Mouse (Mus musculus): ENCODE data around the gene Kras.
A peak's percentile ranks its signal among the peaks of the same experiment; 100 is the strongest.

The Kras gene

GRCm38 (mm10) chr6:145193038-145193437 is 57.0 kb downstream of the Kras start:
- no peak for DNase-seq (ENCODE audit: low spot score in 2 of 2)

DNA sequence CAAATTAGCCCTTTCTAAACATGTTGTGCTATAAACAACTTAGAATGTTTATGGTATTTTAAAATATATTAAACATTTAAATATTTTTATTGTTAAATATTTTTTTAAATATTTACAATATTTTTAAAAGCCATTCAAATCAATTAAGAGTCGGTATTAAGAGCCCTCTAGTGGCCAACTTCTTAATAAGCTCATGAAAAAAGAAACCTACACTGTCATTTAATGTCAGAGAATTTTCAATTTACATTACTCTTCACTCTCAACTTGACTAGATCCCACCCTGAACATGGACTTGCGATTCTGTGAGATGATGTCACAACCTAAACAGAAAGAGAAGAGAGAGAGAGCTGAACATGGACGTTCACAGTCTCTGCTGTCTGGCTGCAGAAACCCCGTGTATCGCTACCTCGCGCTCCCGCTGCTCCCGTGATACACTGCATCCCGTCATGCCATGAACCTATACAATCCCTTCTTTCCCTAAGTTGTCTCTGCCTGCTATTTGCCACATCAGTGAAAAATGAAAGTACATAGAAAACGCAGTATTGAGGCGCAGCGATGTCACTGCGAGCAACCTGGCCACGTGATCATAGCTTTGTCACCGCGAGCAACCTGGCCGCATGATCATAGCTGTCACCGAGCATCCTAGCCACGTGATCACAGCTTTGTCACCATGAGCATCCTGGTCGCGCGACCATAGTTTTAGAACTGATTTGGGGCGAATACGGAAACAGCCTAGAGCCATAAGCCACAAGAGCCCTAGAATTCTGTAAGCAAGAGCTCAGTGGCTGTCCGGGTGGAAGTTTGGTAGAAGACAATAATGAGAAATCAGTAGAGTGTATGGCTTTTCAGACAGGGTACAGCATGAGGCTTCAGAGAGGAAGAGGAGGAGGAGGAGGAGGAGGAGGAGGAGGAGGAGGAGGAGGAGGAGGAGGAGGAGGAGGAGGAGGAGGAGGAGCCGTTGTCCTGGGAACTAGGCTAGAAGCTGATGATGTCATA is 62.6 kb downstream of the Kras start:
- peak; percentile 24 to 46 for DNase-seq (ENCODE audit: low spot score in 2 of 2)

- DNase-seq (ENCODE audit: low spot score in 2 of 2), result no peak
Observed at GRCm38 (mm10) chr6:145186096-145186495, 63.9 kb downstream of the Kras start.

DNA sequence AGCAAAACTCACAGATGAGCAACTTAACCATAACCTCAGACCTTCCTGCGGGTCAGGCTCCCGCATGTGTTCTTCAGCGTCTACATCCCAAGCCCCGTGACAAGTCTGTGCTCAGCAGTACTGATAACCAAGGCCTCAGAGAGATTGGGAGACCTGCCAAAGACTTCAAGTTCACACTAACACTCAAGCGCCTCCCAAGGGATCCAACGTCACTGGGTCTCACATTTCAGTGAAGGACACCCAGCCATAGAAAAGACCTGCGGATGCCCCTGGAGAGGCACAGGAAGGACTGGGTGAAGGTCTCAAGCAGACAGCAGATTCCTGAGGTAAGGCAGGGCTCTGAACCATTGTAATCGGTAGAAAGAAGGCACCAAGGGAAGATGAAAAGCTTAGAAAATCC is 68.0 kb downstream of the Kras start:
- no peak for DNase-seq (ENCODE audit: low spot score in 2 of 2)

DNA sequence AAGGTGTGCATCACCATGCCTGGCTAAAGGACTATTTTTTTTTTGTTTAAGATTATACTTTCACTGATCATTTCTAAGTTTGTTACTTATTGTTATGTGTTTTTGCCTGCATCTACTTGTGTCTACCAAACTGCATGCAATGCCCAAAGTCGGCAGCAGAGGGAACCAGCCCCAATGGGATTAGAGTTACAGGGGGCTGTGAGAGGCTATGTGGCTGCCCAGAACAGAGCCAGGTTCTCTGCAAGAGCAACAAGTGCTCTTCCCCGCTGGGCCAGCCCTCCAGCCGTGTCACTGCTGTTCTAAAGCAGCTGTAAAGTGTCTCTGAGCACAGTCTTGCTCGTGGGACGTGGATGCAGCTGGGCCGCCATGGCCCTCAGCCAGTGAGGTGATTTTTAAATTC is 70.4 kb downstream of the Kras start:
- DNase-seq (ENCODE audit: low spot score in 2 of 2), result peak in 1 of 2 experiments; percentile 31

DNA sequence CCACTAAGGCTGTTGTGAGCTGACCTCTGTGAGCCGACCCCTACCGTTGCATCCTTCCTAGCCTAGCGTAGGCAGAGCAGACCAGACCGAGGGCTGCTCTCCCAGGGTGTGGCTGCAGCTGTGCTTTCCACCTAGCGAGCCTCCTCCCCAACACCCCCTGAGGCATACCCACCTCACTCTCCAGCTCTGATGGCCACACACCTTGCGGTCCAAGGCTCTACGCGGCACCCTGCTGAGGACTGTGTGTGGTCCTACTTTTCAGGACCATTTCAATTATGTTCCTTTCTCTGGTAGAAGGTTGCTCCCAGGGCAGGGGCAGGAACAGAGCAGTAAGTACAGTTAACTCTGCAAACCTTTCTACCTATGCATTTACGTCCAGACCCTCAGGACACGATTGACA is 73.6 kb downstream of the Kras start:
- no peak for DNase-seq (ENCODE audit: low spot score in 2 of 2)

DNA sequence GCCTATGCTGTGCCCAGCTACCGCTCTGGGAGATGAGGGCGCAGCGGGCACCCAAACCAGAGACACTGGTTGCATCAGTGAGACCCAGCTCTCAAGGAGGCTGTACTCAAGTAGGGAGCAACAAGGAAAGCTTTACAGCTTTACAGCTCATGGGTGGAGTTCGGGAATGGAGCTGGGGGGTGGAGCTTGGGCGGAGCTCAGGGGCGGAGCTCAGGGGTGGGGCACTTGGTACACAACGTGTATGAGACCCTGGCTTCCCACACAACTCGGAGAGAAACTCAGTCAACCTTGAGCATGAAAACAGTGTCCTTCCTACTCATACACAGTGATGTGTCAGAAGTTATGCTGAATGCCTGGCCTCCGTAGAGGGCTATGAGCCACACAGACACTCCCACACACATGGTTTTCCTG is 74.5 kb downstream of the Kras start:
- no peak for DNase-seq (ENCODE audit: low spot score in 2 of 2)

DNA sequence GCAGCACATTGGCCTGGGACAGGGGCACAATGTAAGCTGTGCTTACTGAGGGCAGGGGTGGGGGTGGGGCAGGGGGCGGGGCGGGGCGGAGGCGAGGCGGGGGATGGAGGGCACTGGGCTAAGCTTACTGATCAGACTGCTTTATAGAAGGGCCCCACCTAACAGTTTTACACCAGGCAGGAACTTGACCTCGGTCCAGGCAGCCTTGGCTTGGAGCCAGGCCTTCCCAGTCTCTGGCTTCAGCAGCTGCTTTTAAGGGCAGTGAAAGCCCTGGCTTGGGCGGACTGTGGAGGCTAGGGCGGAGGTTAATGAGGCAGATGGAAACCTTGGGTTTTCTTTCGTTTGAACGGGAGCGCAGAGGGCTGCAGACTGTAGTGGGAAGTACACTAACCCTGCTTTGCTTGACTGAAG is 76.3 kb downstream of the Kras start:
- DNase-seq (ENCODE audit: low spot score in 2 of 2), result peak in 1 of 2 experiments; percentile 47

- DNase-seq (ENCODE audit: low spot score in 2 of 2), result no peak
Observed at GRCm38 (mm10) chr6:145171892-145172606, 78.0 kb downstream of the Kras start.
